Mouse (Mus musculus) retina, embryonic 14.5 days (tissue): ENCODE measurements around the gene L2hgdh.

Source experiments
- DNase-seq: peaks from one replicate; pipeline ENCODE4 v3.0.0-alpha.2; 2015; ENCODE audit warnings: low spot score

Gene L2hgdh

DNA sequence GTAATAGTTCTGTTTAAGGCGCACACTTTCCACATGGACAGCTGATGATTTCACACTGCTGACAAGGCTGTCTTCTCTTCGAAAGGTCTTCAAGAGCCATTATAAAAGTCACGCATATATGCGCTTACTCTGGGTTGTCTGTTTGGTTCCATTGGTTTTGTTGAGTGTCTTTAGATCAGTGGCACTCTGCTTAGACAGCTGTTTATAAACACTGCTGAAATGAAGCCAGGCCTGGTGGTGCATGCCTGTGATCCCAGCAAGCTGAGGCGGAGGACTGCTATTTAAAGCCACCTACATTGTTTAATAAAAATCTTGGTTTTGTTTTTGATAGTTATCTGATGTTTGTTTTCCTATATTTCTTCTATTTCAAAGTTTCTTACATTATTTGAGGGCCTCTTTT is 58.0 kb downstream of the L2hgdh start:
- no peak for DNase-seq

GRCm38 (mm10) chr12:69661658-69662057 is 63.0 kb downstream of the L2hgdh start:
- DNase-seq = no peak

DNA sequence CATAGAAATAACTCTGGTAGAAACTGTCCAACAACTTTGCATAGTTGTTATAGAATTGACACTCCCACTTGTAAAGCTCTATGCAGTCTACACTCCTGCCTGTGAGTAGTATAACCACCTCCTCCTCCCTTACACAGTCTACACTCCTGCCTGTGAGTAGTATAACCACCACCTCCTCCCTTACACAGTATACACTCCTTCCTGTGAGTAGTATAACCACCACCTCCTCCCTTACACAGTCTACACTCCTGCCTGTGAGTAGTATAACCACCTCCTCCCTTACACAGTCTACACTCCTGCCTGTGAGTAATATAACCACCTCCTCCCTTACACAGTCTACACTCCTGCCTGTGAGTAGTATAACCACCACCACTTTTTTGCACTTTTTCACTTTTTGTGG is 70.7 kb downstream of the L2hgdh start:
- peak; percentile 22 for DNase-seq

DNA sequence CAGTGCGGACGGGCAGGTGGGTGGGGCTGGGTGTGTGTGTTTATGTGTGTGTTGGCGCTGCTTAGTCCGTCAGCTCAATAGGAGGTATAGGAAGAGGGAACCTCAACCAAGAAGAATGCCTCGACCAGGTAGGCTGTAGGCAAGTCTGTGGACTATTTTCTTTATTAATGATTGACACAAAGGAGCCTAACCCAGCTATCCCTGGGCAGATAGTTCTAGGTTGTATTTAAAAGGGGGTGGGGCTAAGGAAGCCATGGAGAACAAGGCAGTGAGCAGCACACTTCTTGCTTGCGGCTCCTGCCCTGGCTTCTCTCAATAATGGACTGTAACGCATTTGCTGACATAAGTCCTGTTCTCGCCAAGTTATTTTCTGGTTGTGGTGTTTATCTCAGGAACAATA is 75.2 kb downstream of the L2hgdh start:
- no peak for DNase-seq

GRCm38 (mm10) chr12:69645821-69646616 is 78.7 kb downstream of the L2hgdh start:
- no peak for DNase-seq

- no peak for DNase-seq
Observed at GRCm38 (mm10) chr12:69644877-69645276, 79.8 kb downstream of the L2hgdh start.

DNA sequence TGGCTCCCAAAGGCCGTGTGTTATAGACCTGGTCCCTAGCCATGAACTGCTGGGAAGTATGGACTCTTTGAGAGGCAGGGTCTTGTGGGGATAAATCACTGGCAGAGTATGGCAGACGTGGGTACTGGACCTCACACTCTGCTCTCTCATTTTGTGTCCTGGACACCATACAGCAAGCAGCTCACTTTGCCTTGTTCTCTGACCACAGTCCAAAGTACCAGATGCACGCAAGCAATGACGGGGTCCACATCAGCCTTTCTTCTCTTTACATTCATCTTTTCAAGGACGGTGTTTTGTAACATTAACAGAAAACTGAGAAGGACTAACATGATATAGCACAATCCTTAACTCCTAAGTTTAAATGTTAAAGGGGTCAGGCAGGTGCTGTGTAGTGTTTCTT is 81.8 kb downstream of the L2hgdh start:
- DNase-seq = no peak
